Mouse (Mus musculus) natural killer cell, adult 2 months (primary cell): ENCODE results near the gene Gpr137.
"Not testable (repeated sequence)": the region's sequence is repeated elsewhere in the genome, so short reads cannot be mapped to it uniquely, and the experiment has no call there.

Experiments used
- DNase-seq, 2 experiments: peaks; one replicate each; pipeline ENCODE4 v3.0.0; 2022; ENCODE audit warnings: low spot score in 2 of 2

The Gpr137 gene

DNA sequence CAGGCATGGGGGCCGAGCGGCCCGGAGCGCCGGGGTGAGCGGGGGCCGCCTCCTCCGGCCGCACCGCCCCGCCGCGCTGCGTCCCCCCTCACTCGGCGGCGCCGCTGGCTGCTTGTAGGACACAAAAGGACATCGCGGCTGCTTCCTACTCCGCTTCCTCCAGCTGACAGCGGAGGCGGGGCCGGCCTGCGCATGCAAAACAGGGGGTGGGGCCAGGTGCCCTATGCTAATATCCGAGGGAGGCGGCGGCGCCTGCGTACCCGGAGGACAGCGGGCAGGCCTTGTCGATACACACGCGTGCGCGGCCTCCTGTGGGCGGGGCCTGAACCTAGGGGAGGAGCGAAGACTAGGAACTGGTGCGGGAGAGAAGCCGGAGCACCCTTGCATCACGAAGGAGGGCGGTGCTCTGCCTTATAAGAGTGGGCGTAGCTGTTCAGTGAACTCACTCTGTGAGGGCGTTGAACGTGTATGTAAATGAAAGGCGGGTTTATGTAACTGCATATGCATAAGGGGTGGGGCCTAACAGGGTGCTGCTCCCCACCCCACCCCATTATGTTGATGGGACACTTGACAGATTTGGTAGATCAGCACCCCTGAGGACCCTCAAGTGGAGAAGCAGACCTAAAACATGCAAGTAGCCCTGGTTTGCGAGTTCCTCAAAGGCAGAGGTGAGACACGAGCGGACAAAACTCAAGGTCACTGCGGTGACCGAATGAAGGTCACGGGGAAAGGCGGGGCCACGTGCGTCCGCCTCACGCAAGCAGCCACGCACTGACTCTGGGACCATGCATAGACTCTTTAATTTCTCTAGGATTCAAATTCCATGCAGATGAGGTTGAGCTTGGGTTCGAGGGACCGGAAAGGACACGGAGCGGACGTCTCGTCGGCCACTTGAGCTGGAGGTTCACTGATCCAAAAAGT is 20.4 kb downstream of the Gpr137 start, which contains the start of gene Esrra:
Esrra (minus strand) TSS at position 167 of the 921 bp plus-strand sequence.
- DNase-seq: peak; percentile 100

DNA sequence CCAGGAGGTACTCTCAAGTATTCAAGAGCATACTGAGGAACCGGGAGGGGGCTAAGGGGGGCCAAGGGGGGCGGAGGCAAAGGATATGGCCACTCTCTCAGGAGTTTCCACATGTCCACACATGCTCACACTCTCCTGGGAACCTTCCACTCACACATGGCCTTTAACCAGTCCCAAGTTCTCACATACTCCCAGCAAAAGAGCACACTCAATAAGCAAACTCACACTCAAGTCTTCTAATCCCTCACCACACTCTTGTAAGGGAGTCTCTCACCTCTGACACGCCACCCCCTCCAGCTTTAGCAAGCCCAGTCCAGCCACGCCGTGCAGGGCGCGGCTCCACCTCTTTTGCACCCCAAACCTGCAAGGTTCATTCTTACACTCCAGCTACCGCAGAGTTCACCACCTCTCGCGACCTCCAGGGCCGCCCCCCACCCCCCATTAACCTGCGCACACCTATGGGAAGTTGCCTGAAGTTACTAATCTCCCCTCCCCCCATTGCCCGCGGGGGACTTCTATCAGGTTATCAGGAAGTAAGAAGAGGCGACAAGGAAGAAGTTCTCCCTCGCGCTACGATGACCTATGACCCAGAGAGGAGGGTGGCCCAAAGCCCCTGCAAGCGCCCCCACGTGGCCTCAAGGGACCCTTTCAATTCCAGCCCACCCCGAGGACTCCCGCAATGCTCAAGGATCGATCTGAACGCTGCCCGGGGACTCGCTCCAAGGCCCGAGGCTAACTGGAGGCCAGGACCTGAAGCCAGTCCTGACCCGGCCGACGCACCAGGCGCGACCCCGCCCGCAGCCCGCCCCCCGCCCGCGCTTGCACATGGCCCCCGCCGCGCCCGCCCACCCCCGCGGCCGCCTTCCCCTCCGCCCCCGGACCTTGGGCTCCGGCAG is 21.3 kb downstream of the Gpr137 start:
- DNase-seq: peak in 1 of 2 experiments; percentile 50

DNA sequence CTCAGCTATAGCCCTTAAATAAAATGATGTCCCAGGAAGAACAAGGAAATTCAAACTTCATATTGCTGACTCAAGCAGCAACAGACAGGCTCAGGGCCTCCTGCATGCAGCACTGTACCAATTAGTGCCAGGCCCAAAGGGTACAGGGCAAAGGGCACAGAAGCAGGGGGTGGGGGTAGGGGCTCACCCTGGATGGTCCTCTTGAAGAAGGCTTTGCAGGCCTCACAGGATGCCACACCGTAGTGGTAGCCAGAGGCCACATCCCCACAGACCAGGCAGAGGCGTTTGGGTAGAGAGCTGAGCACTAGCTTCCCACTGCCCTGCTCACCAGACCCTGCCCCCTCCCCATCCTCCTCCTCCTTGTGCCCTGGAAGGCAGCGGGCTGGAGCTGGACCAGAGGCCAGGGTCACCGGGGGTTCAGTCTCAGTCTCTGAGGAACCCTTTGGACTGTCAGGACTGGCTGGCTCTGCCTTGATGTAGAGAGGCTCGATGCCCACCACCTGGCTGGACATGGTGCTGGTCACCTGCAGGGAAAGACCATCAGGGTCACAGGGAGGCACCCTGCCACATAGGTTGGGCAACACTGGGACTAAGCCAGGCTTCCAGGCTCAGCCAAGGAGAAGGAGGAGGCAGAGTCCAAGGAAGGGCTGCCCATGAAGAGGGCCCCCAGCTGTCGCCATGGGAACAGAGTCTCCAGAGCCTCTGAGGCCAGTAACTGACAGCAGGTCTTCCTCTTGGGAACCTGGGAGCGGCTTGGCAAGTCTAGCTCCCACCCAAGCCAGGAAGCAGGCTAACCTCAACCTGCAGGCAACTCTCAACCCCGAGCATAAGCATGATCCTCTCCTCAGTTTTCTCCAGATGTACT is 22.2 kb downstream of the Gpr137 start:
- DNase-seq: no peak

DNA sequence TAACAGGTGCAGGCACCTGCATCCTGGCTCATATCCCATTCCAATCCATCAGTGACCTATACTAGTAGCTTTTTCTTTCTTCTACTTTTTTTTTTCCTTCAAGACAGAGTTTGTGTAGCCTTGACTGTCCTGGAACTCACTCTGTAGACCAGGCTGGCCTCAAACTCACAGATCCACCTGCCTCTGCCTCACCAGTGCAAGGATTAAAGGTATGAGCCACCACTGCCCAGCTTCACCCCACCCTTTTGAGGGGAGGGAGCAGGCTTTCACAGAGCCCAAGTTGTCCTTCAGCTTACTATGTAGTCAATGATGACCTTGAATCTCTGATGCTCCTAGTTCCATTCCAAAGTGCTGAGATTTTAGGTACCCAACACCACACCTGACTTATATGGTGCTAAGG is 22.8 kb downstream of the Gpr137 start:
- no peak for DNase-seq

DNA sequence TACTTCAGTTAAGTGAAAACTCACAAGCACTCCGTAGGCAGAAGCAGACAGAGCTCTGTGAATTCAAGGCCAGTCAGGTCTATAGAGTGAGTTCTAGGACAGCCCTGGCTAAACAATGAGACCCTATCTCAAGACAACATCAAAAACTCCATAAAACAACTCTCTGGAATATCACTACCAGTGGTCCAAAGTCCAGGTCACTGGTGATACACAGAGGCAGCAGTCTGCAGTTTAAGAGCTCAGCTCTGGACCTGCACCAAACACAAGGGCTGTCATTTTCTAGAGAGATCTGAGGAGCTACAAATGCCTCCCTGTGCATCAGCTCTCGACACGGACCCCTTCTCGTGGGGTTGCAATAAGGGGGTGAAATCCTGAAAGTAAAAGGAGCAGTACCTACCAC is 24.0 kb downstream of the Gpr137 start:
- no peak for DNase-seq

DNA sequence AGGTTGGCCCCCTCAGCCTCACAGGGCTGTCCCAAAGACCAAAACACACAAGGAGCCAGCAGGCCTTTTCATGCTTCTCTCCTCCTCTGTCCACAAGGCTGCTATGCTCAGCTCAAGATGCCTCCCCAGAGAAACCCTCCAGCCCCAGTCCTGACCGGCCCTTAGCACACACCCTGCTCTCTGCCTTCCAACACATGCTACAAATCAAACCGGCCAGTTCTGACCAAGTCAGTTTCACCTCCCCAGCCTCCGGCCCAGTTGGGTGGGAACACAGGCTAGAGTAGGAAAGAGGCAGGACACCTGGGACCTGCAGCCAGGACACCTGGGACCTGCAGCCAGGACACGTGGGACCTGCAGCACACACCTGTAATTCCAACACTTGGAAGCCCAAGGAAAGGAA is 25.8 kb downstream of the Gpr137 start:
- DNase-seq: no peak

DNA sequence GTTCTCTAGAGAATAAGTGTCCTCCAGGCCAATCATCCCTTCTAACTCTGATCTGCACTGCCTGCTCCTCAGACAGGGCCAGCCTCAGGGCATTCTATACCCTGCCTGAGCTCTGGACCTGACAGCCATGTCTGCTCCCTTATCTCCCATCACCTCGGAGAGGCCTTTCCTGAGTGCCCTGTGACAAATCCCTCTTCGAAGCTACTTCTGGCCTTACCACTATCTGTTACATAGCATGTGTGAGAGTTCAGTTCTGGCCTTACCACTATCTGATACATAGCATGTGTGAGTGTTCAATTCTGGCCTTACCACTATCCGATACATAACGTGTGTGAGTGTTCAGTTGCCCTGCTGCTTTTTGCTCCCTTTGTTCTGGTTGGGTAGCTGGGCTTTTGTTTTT is 27.0 kb downstream of the Gpr137 start:
- DNase-seq: no peak

DNA sequence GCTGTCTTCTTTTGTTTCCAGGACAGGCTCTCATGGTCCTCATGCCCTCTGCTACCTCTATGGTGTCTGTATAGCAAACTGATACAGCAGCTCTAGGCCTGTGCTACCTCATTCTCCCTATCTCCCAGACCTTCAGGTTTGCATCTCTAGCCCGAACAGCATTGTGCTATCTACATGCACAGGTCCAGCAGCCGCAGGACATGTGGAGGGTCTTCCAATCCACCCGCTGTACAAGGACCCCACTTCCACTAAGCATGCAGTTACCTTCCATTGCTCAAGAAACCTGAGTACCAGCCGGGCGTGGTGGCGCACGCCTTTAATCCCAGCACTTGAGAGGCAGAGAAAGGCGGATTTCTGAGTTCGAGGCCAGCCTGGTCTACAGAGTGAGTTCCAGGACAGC is 27.7 kb downstream of the Gpr137 start:
- DNase-seq: no peak

DNA sequence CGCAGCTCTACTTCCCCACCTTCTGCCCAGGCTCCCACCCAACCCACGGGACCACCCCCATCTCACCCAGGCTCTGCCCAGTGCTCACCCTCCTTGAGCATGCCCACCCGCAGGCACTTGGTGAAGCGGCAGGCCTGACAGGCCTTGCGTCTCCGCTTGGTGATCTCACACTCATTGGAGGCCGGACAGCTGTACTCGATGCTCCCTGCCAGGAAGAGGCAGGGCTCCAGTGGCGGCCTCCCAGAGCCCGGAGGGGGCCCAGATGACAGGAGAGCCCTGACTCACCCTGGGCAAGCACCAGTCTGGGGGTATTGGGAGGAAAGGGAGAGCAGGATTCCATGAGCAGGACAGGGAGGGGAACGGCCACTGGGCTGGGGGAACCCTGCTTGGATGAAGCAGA is 28.3 kb downstream of the Gpr137 start:
- DNase-seq: no peak

DNA sequence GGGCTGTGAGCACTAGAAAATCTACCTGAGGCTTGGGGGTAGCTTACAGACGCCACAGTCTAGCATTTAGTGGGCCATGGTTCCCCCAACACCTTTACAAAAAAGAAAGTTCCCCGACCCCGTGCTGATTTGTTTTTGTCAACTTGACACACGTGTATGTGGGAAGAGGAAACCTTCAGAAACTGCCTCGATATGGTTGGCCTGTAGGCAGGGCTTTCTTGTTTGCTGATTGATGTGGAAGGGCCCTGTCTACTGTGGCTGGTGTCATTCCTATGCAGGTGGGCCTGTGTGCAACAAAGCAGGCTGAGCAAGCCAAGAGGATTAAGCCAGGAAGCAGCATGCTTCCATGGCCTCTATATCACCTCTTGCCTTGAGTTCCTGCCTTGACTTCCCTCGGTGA is 29.2 kb downstream of the Gpr137 start:
- DNase-seq: no peak

DNA sequence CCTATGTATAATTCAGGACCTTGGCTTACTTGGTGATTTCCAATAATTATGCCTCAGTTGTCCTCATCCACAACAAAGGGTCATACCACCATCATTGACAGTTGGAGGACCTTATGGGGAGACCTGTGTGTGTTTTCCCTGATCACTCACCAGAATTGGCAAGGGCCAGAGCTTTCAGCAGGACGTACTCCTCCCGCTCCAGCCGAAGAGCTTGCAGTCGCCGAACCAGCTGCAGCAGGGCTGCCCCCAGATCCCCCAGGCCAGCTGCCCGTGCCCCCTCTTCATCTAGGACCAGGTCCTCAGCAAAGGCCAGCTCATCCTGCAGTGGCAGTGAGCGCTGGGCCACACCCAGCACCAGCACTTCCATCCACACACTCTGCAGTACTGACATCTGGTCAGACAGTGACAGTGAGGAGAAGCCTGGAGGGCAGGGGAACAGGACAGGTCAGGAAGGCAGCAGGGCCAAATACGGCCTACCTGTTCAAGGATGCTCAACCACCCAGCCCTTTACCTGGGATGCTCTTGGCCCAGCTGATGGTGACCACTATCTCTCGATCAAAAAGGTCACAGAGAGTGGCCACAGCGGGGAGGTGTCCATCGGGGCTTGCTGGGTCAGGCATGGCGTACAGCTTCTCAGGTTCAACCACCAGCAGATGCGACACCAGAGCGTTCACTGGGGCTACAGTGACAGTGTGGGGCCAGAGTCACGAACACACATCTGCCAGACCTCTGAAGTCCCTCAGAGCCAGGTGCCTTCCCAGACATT is 29.9 kb downstream of the Gpr137 start:
- DNase-seq: no peak

DNA sequence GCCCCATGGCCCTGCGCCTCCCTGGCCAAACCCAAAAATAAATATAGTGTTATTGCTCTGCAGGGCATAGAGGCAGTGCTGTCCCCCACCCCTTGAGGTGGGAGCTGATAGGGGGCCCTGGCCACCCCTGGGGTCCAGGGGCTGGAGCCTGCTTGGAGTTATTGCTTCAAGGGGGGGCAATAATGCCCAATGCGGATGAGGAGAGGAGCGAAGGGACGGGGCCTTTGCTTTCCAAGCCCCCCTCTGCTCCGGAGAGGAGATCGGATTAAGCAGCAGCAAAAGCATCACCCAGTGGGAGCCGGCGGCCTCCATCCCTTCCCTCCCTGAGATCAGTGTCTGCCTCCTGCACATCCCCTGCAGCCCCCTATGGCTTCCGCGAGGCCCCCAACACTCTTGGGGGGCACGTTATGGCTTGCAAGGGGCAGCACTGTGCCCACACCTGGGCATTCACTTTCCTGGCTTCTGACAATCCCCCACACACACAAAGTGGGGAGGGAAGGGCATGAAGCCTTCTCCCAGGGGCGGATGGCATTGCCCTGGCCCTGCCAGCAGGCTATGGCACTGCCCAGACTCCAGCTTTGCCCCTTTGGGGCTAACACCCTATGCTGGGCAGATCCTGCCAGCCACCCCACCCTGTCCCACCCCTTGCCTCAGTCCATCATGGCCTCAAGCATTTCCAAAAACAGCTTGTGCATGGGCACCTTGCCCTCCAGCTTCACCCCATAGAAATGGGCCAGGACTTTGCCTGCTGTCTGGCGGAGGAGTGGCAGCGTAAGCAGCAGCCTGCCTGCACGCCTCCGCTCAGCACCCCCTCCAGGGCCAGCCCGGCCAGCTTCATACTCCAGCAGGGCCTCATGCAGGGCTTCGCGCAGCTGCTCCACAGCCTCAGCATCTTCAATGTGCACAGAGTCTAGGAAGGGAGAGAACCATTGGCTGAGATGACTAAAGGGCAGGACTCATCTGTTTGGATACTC is 30.9 kb downstream of the Gpr137 start:
- no peak for DNase-seq

DNA sequence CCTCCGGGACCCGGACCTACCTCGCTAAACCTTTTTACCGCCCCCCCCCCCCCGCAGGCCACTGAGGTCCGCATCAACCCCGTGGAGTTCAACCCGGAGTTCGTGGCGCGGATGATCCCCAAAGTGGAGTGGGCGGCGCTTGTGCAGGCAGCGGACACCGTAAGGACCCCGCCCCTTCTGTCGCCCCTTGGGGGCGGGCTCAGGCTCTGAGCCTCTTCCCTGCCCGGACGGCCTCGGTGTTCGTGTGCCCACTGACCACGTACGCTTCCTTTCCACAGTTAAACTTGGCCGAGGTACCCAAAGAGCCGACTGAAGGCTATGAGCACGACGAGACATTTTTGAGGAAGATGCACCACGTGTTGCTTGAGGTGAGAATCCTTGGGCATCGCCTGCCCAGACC is 32.0 kb downstream of the Gpr137 start:
- not testable (repeated sequence) for DNase-seq

DNA sequence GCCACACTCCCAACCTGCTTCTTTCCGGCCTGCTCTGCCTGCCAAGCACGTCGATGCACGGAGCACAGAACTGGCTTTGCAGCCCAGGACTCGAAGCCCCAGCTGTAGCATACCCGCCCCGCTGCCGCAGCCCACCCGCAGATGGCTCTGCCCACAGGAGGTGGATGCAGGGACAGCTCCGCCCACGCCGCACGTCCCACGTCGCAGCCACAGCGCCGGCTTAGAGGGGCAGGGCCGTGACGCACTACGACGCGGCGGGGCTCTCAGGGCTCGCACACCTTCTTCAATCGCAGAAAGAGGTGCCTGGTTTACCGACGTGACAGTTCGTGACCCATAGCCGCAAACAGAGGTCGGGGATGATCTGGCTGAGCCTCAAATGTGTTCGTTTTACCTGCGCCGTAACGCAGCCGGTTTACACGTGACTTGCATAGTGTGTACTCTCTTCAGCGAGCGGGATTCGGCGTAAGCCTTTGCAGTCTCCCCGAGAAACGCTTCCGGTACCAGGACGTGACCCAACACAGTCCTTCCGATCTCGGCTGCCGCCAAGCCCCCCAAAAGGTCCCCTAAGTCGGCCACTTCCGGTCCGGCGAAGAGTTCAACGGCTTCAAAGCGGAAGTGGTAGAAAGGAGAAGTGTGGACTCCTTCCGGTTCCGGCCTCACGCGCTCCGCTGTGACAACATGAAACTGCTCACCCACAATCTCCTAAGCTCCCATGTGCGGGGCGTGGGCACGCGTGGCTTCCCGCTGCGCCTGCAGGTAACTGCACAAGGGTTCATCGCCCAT is 32.6 kb downstream of the Gpr137 start, which contains the start of the genes Trmt112 and Prdx5:
Trmt112 (plus strand) TSS at position 192 of the 783 bp plus-strand sequence.
Prdx5 (minus strand) TSS at position 600 of the 783 bp plus-strand sequence.
- DNase-seq: peak; percentile 88 to 90

DNA sequence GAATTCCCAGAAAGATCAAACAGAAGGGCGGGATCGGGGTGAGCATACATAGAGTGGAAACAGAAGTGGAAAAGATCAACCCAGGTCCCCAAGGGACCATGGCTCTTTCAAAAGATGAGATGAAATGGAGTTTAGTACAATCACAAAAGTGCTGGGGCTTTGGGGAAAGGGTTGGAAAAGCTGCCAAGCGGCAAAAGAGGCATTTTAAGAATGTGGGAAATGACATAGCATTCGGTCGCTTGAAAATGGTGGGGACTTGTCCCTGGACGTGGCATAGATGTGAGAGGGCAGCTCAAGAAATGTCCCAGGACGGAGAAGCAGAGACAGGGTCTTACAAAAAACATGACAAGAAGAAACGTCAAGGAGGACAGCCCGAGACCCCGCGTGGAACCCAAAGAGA is 33.3 kb downstream of the Gpr137 start:
- DNase-seq: no peak

DNA sequence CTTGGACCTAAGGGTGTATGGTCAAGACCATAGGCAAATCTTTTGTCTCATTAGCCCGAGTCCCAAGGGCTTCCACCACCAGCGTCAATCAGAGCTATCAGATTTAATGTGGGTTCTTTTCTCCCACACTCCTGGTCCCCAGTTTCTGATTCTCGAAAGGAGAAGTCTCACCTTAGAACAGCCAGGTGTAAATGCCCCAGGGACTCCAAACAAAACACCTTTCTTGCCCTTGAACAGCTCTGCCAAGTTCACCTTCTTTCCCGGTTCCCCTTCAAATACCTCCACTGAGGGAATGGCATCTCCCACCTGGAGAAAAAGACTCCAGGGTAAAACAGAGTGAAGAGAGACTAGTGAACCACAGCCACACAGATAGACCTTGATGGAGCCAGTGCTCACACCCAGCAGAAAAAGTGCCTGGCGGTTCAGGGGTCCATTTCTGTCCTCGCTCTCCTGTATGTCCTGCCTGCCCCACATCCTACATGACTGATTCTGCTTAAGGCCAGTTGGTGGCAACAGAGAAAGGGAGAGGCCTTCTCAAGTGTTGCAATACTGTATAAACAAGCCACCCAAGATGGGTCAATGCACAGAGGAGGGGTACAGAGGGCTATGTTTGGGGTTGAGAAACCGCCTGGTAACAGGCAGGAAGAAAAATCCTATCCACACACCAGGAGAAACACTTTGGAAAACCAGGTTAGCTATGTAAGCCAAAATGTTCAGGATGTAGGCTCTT is 34.3 kb downstream of the Gpr137 start:
- DNase-seq: no peak

DNA sequence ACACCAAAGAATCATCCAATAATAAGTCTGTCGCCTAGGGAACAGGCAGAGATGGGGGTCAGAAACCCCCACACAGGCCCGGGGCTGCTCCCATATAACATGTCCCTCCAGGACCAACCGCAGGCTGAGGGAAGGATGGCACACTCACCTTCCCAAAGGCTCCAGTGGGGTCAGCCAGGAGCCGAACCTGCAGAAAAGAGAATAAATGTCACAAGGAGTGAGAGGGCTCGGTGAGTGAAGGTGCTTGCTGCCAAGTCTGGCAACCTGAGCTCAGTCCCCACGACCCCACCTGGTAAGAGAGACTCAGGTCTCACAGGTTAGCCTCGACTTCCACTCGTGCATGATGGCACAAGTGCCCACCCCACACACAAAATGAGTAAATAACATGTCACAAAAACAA is 35.2 kb downstream of the Gpr137 start:
- no peak for DNase-seq

DNA sequence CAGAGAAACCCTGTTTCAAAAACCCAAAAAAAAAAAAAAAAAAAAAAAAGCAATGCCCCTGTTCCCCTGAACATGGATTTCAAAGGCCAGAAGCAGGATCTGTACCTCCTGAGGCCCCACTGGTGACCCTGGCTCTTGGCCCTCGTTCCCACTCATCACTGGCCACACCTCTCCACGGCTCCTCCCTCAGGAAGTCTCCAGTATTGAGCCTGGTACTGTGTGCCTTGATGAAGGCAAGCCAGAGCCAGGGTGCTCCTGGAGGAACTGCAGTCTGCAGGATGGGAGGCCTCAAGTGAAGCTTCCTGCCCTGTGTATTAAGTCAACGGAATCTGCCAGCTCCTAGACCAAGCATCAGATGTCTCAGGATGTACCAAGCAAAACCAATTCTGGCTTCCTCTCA is 36.1 kb downstream of the Gpr137 start:
- DNase-seq: no peak
